Mouse (Mus musculus): ENCODE results near the gene Slc43a2. TPM values are rescaled to one million over a fixed set of nuclear protein-coding genes. Genes with fewer than 3 reads are reported as not detected.

The Slc43a2 gene
- polyA plus RNA-seq, 1 experiment from 2014 or later, result 16.6 TPM

DNA sequence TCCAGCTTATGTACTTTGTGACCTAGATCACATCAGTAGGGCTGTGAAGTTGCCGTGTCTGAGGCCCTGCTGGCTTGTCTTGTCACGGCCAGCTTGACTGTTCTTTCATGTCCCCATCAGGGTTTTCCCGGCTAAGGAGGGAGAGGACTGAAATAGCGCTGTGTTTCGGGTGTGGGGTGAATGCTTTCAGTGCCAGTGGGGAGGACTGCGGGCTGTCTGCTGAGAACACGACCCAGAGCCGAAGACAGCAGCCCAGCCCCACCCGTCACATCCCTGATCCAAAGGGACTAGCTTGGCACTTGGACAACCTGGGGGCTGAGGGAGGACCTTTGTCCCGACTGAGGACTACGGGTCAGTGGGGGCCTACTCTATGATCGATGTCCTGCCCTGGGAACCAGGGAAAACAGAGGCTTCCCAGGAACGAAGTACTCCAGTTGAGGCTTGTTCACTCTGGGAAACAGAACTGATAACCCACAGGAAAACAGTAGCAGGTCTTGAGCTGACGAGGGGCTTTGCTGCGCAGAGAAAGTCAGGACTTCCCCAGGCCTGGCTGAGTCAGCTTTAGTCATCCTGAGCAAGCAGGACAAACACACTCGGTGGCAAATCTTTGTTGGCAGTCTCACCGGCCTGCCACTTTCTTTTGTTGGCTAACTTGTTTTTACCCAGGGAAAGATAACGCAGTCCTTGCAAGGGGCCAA is 32.5 kb downstream of the Slc43a2 start:
- peak overlapping the region; percentile 42; the same call in 1 of the 2 replicates for H3K27ac ChIP-seq
- H3K9ac ChIP-seq (ENCODE audit: low read depth, low read length), result no peak overlapping the region
- 60% methylated on average over 18 of the region's 18 CpGs for WGBS
- no peak overlapping the region for H3K4me2 ChIP-seq (ENCODE audit: low read length)
- no peak overlapping the region for H3K4me3 ChIP-seq (replicated peaks; ENCODE audit: low read depth, low read length)
- H3K9me3 ChIP-seq (replicated peaks; ENCODE audit: low read length), result no peaks in the 10 kb centered on the region
- H3K36me3 ChIP-seq (ENCODE audit: insufficient read depth, low read length), result 0 out of 2 replicates have a peak, but pooled peaks cover 3% of the 10 kb centered on the region
- no peaks in the 10 kb centered on the region for H3K27me3 ChIP-seq (ENCODE audit: insufficient read depth, low read length)
- H3K4me1 ChIP-seq (replicated peaks; ENCODE audit: insufficient read depth, low read length), result peaks cover 6% of the 10 kb centered on the region; the same call in 1 of the 2 replicates
- no peak for TF ChIP-seq CTCF (IDR thresholded peaks at IDR 0.05; ENCODE audit: low read depth)
- DNase-seq (ENCODE audit: low spot score) (no peak), ATAC-seq (replicated peaks; ENCODE audit: low FRiP score, low read depth) (no peak)

DNA sequence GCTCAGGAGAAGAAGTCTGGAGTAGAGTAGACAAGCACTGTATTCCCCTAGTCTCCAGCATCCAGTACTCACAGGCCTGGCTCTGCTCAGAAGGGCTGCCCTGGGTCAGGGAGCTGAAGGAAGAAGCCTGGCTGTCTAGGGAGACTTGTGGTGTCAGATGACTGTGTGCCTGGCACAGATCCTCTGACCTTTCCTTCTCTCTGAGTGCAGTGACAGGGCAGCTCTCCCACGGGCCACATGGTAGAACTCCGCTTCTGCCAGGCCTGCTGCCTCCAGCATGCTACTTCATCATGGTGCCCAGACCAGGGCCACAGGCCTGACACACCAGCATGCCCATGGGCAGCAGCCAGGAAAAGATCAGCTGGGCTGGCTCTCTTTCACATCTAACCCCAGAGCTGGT is 34.4 kb downstream of the Slc43a2 start:
- Histone ChIP-seq H3K27me3 (ENCODE audit: insufficient read depth, low read length) (no peaks in the 10 kb centered on the region), H3K4me2 (ENCODE audit: low read length) (no peak overlapping the region), H3K9ac (ENCODE audit: low read depth, low read length) (no peak overlapping the region), H3K9me3 (replicated peaks; ENCODE audit: low read length) (no peaks in the 10 kb centered on the region), H3K4me1 (replicated peaks; ENCODE audit: insufficient read depth, low read length) (peaks cover 6% of the 10 kb centered on the region; the same call in 1 of the 2 replicates), H3K4me3 (replicated peaks; ENCODE audit: low read depth, low read length) (no peak overlapping the region), H3K27ac (no peak overlapping the region), H3K36me3 (ENCODE audit: insufficient read depth, low read length) (0 out of 2 replicates have a peak, but pooled peaks cover 3% of the 10 kb centered on the region)
- ATAC-seq (replicated peaks; ENCODE audit: low FRiP score, low read depth), result no peak
- 57% methylated on average over 2 of the region's 2 CpGs for WGBS
- peak; percentile 75 for DNase-seq (ENCODE audit: low spot score)
- TF ChIP-seq CTCF (IDR thresholded peaks at IDR 0.05; ENCODE audit: low read depth), result no peak

GRCm38 (mm10) chr11:75566276-75567196 is 35.0 kb downstream of the Slc43a2 start:
- H3K4me1 ChIP-seq (replicated peaks; ENCODE audit: insufficient read depth, low read length), result peaks cover 6% of the 10 kb centered on the region; the same call in 1 of the 2 replicates
- H3K4me3 ChIP-seq (replicated peaks; ENCODE audit: low read depth, low read length), result no peak overlapping the region
- WGBS, result 75% methylated on average over 13 of the region's 13 CpGs
- H3K4me2 ChIP-seq (ENCODE audit: low read length), result no peak overlapping the region
- no peaks in the 10 kb centered on the region for H3K27me3 ChIP-seq (ENCODE audit: insufficient read depth, low read length)
- 0 out of 2 replicates have a peak, but pooled peaks cover 3% of the 10 kb centered on the region for H3K36me3 ChIP-seq (ENCODE audit: insufficient read depth, low read length)
- no peak overlapping the region for H3K9ac ChIP-seq (ENCODE audit: low read depth, low read length)
- no peak for TF ChIP-seq CTCF (IDR thresholded peaks at IDR 0.05; ENCODE audit: low read depth)
- no peak overlapping the region for H3K27ac ChIP-seq
- H3K9me3 ChIP-seq (replicated peaks; ENCODE audit: low read length), result no peaks in the 10 kb centered on the region
- DNase-seq (ENCODE audit: low spot score) (no peak), ATAC-seq (replicated peaks; ENCODE audit: low FRiP score, low read depth) (no peak)

- Histone ChIP-seq H3K4me1 (replicated peaks; ENCODE audit: insufficient read depth, low read length) (peaks cover 6% of the 10 kb centered on the region; the same call in 1 of the 2 replicates), H3K27me3 (ENCODE audit: insufficient read depth, low read length) (no peaks in the 10 kb centered on the region), H3K27ac (no peak overlapping the region), H3K9me3 (replicated peaks; ENCODE audit: low read length) (no peaks in the 10 kb centered on the region), H3K9ac (ENCODE audit: low read depth, low read length) (no peak overlapping the region), H3K4me3 (replicated peaks; ENCODE audit: low read depth, low read length) (no peak overlapping the region), H3K36me3 (ENCODE audit: insufficient read depth, low read length) (0 out of 2 replicates have a peak, but pooled peaks cover 3% of the 10 kb centered on the region), H3K4me2 (ENCODE audit: low read length) (no peak overlapping the region)
- no peak for ATAC-seq (replicated peaks; ENCODE audit: low FRiP score, low read depth)
- no peak for DNase-seq (ENCODE audit: low spot score)
- TF ChIP-seq CTCF (IDR thresholded peaks at IDR 0.05; ENCODE audit: low read depth), result no peak
- 36% methylated on average over 9 of the region's 9 CpGs for WGBS
Measured at GRCm38 (mm10) chr11:75567346-75568114, 36.0 kb downstream of the Slc43a2 start.

GRCm38 (mm10) chr11:75568115-75568511 is 36.6 kb downstream of the Slc43a2 start:
- no peak for ATAC-seq (replicated peaks; ENCODE audit: low FRiP score, low read depth)
- DNase-seq (ENCODE audit: low spot score), result no peak
- no peak overlapping the region for H3K4me3 ChIP-seq (replicated peaks; ENCODE audit: low read depth, low read length)

More at GRCm38 (mm10) chr11:75568115-75568511, 36.6 kb downstream of the Slc43a2 start:
- Histone ChIP-seq H3K36me3 (ENCODE audit: insufficient read depth, low read length) (0 out of 2 replicates have a peak, but pooled peaks cover 3% of the 10 kb centered on the region), H3K4me1 (replicated peaks; ENCODE audit: insufficient read depth, low read length) (peaks cover 11% of the 10 kb centered on the region), H3K9ac (ENCODE audit: low read depth, low read length) (no peak overlapping the region), H3K27ac (no peak overlapping the region), H3K9me3 (replicated peaks; ENCODE audit: low read length) (no peaks in the 10 kb centered on the region), H3K27me3 (ENCODE audit: insufficient read depth, low read length) (no peaks in the 10 kb centered on the region), H3K4me2 (ENCODE audit: low read length) (no peak overlapping the region)
- no peak for TF ChIP-seq CTCF (IDR thresholded peaks at IDR 0.05; ENCODE audit: low read depth)
- WGBS, result 73% methylated on average over 6 of the region's 6 CpGs

All from kidney, postnatal 0 days (tissue).